Mouse (Mus musculus) heart, adult 2 months (tissue): ENCODE results near the gene Plcb4.

Source experiments
- CTCF ChIP-seq: fragments of 200-600 bp; IDR thresholded peaks from 2 replicates; pipeline ENCODE4 v1.8.1; 2022; ENCODE audit warnings: antibody characterized with exemption, mild to moderate bottlenecking, moderate library complexity
- EP300 ChIP-seq: fragments of 200-500 bp; IDR thresholded peaks from 2 replicates; pipeline ENCODE4 v1.6.1; 2011; ENCODE audit warnings: low read depth, low read length, control low read depth; ENCODE audit not compliant: insufficient read depth
- POLR2A ChIP-seq: fragments of 200-500 bp; IDR thresholded peaks from 2 replicates; pipeline ENCODE4 v1.6.1; 2011; ENCODE audit warnings: mild to moderate bottlenecking, low read depth, low read length, control low read depth; ENCODE audit not compliant: insufficient read depth

DNA sequence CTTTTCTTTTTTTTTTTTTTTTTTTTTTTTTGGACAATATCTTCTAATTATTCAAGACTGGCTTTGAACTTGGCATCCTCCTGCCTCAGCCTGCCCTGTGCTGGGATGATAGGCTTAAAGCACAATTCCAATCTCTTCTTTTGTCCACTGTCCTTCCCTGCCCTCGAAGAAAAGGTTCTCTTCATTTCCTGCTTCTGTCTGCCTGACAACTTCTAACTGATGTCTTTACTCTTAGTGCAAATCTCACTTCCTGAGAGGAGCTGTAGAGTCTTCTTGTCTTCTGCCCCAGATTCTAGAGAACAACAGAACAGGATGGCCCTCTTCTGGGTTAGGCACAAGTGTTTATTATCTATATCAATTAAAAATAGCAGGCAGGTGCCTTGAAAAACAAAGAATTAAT is 80.1 kb downstream of the Plcb4 start:
- no peak for TF ChIP-seq POLR2A
- no peak for TF ChIP-seq EP300
- no peak for TF ChIP-seq CTCF
